Mouse (Mus musculus) intestine, embryonic 14.5 days (tissue): ENCODE measurements at regions not wholly inside any gene's neighbourhood (a gene's known extent, or its start where the extent isn't known, plus 50 kb on each side); places are given as distances from the start of the nearest gene placed in this dataset.

ENCODE experiments used
- ATAC-seq: fragments of 200-750 bp; cut with Nextera tagmentation; replicated peaks from 2 replicates; pipeline ENCODE4 v1.8.0; 2017; ENCODE audit warnings: low read depth, moderate number of reproducible peaks, moderate TSS enrichment, moderate library complexity; ENCODE audit not compliant: low FRiP score, low TSS enrichment
- DNase-seq: peaks from one replicate; pipeline ENCODE4 v3.0.0-alpha.2; 2018; ENCODE audit warnings: low spot score
- H3K27ac ChIP-seq: fragments of 300-500 bp; sonication (generic); 2 replicates; pipeline ENCODE4 v1.5.1; 2014; ENCODE audit warnings: low read depth, mild to moderate bottlenecking, control low read depth
- H3K27me3 ChIP-seq: fragments of 300-500 bp; sonication (generic); replicated peaks from 2 replicates; pipeline ENCODE4 v1.6.1; 2014; ENCODE audit warnings: low read length, control low read depth; ENCODE audit not compliant: control insufficient read depth, insufficient read depth
- H3K36me3 ChIP-seq: fragments of 300-500 bp; sonication (generic); 2 replicates; pipeline ENCODE4 v1.6.1; 2014; ENCODE audit warnings: low read length, control low read depth; ENCODE audit not compliant: control insufficient read depth, insufficient read depth
- H3K4me1 ChIP-seq: fragments of 300-500 bp; sonication (generic); replicated peaks from 2 replicates; pipeline ENCODE4 v1.6.1; 2014; ENCODE audit warnings: low read length, control low read depth, mixed read lengths; ENCODE audit not compliant: control insufficient read depth, insufficient read depth
- H3K4me2 ChIP-seq: fragments of 300-500 bp; sonication (generic); 2 replicates; pipeline ENCODE4 v1.6.1; 2014; ENCODE audit warnings: low read length
- H3K4me3 ChIP-seq: fragments of 300-500 bp; sonication (generic); 2 replicates; pipeline ENCODE4 v1.5.1; 2014; ENCODE audit warnings: low read depth, low read length, control low read depth, mixed read lengths
- H3K9ac ChIP-seq: fragments of 300-500 bp; sonication (generic); 2 replicates; pipeline ENCODE4 v1.6.1; 2014; ENCODE audit warnings: mild to moderate bottlenecking, low read length
- H3K9me3 ChIP-seq: fragments of 300-500 bp; sonication (generic); 2 replicates; pipeline ENCODE4 v1.6.1; 2016; ENCODE audit warnings: low read length, control low read depth; ENCODE audit not compliant: control insufficient read depth
- WGBS: fragments of 180-500 bp; shearing (Covaris S2); extraction: QIAGEN DNeasy Blood & Tissue Kit; methylation state at CpG from one replicate; pipeline ENCODE4 v1.1.7; 2014; 5-methylcytosine and 5-hydroxymethylcytosine counted together

DNA sequence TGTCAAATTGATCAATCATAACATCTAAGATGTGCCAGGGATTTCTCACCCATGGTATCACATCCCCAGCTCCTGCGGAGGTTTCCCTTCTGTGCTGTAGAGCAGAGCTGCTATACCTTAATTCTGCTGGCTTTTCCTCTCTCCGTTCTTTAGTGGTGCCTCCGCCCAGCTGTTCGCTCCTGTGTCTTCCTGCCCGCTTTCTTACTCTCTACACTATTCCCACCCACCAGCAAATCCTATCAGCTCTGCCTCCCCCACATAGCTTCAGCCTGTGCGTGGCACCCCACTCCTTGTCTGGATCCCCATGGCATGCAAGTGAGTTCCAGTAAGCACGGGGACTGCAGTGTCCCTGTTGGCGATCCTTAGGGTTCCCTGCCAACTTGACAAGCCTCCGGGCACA is 204.0 kb upstream of the Hs6st1 start:
- Histone ChIP-seq H3K36me3 (no peaks in the 10 kb centered on the region), H3K9ac (no peak overlapping the region)
- ATAC-seq, result no peak

DNA sequence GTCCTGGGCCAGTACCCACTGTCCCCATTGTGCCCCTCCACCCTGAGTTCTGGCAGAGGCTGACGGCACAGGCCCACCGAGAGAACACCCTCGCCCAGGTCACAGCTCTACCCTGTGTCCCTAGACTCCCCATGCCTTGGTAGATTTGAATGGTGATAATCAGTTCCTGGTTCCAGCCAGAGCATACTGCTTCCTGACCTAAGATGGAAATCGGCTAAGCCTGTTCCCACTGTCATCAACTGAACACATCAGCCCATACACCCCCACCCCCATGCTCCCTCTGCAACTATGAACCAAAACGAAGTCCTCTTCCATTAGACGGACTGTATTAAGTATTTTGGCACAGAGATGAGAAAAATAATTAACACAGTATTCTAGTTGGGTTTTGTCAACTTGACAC is 202.9 kb upstream of the Hs6st1 start:
- H3K9ac ChIP-seq, result no peak overlapping the region
- H3K4me3 ChIP-seq, result no peak overlapping the region
- no peak for ATAC-seq
- WGBS, result 91% methylated on average over 6 of the region's 6 CpGs
- no peak overlapping the region for H3K4me2 ChIP-seq
- no peaks in the 10 kb centered on the region for H3K9me3 ChIP-seq
- H3K4me1 ChIP-seq, result no peaks in the 10 kb centered on the region
- no peaks in the 10 kb centered on the region for H3K27me3 ChIP-seq
- no peak for DNase-seq
- H3K36me3 ChIP-seq, result no peaks in the 10 kb centered on the region
- H3K27ac ChIP-seq, result no peak overlapping the region

More for the DNA sequence above, 204.0 kb upstream of the Hs6st1 start:
- DNase-seq, result no peak
- WGBS, result 84% methylated on average over 9 of the region's 9 CpGs
- H3K27ac ChIP-seq, result no peak overlapping the region
- H3K9me3 ChIP-seq, result no peaks in the 10 kb centered on the region
- H3K27me3 ChIP-seq, result no peaks in the 10 kb centered on the region
- no peaks in the 10 kb centered on the region for H3K4me1 ChIP-seq
- H3K4me3 ChIP-seq, result no peak overlapping the region
- H3K4me2 ChIP-seq, result no peak overlapping the region

DNA sequence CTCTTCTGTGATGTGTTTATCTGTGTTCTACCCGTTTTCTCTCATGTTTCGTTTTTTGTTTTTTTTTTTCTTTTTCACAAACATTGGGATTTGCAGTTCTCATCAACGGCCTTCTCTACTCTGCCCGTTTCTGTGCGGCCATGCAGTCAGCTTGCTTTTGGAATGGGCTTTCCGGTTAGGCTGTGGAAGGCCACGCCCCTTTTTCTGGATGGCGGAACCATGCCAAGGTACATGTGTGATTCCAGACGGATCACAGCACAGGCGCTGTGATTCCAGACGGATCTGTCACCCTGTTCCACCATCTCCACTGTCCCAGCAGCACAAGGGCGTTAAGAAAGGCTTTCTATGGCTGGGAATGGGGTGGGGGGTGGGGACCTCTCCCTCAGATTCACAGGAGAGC is 201.6 kb upstream of the Hs6st1 start:
- 86% methylated on average over 12 of the region's 12 CpGs for WGBS
- H3K4me3 ChIP-seq, result no peak overlapping the region

DNA sequence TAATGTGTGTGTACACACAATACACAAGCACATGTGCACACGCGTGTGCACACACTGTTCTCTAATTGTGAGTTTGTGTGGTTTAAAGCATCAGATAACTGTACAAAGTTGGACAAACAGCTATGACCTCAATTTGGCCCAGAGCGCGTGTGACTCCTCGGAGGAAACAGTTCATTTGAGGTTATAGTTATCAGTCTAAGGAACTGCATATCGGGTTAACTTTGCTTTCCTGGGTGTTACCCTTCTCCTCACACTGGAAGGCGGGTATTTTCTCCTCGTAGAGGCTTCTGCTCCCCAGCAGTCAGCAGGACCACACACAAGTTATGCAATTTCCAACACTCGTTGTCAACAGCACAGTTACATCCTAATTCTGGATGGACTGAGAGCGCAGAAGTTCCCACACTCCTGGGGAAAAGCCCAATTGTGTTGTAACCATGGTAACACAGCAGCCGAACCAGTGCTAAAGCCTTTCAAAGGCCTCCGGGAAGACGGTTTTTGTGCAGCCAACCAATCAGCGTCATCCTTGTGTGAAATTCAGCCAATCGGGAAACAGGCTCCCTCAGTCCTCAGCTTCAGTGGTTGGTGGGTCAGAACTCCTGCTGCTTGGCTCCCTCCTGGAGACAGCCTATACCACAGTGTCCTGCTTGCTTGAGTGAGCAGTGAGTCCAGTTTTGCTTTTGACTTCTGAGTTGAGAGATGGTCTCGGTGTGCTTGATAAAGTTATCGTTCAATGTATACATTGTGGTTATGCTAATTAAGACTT is 198.6 kb upstream of the Hs6st1 start:
- H3K4me2 ChIP-seq, result no peak overlapping the region
- no peak overlapping the region for H3K4me3 ChIP-seq
- no peaks in the 10 kb centered on the region for H3K27me3 ChIP-seq
- H3K36me3 ChIP-seq, result no peaks in the 10 kb centered on the region
- H3K4me1 ChIP-seq, result no peaks in the 10 kb centered on the region
- 0 out of 2 replicates have a peak, but pooled peaks have one; percentile 32 for ATAC-seq
- H3K9me3 ChIP-seq, result no peaks in the 10 kb centered on the region
- H3K9ac ChIP-seq, result no peak overlapping the region
- no peak for DNase-seq
- WGBS, result 59% methylated on average over 17 of the region's 17 CpGs
- no peak overlapping the region for H3K27ac ChIP-seq

More for the DNA sequence above, 201.6 kb upstream of the Hs6st1 start:
- no peak overlapping the region for H3K4me2 ChIP-seq
- H3K4me1 ChIP-seq, result no peaks in the 10 kb centered on the region
- no peak overlapping the region for H3K9ac ChIP-seq
- DNase-seq, result no peak
- H3K36me3 ChIP-seq, result no peaks in the 10 kb centered on the region
- no peak overlapping the region for H3K27ac ChIP-seq
- H3K27me3 ChIP-seq, result no peaks in the 10 kb centered on the region
- ATAC-seq, result no peak
- no peaks in the 10 kb centered on the region for H3K9me3 ChIP-seq

DNA sequence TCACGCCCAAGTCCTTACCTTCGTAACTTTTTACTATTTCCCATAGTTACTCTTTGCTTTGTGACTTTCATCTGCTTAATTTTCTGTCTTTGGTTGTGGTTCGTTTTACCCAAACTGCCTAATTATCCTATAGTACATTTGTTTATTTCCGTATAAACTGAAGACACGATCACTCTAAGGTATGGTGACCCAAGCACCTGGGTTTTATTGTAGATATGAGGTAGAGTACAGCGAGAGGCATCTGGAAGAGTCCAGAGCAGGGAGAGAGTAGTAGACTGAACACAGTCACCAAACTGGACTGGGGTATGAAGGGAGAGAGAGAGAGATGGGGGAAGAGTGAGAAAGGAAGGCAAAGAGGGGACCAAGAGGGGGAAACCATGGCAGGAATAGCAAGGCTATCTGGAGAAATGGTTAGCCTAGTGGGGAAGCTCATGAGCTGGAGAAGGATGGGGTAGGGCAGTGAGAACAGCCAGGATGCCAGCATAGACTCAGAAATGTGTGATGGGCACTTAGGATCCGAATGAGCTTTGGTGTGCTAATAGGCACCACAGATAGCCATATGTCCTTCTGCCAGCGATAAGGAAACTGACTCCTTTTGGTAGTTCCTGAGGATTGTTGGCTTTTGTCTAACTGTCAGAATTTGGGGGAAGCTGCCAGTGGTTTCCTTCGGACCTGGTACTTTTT is 197.9 kb upstream of the Hs6st1 start:
- no peak for ATAC-seq
- Histone ChIP-seq H3K27me3 (no peaks in the 10 kb centered on the region), H3K4me1 (peaks cover 3% of the 10 kb centered on the region; the same call in 1 of the 2 replicates), H3K4me2 (no peak overlapping the region), H3K4me3 (no peak overlapping the region), H3K9ac (no peak overlapping the region), H3K27ac (no peak overlapping the region), H3K9me3 (no peaks in the 10 kb centered on the region), H3K36me3 (no peaks in the 10 kb centered on the region)
- DNase-seq, result no peak
- 80% methylated on average over 9 of the region's 9 CpGs for WGBS

DNA sequence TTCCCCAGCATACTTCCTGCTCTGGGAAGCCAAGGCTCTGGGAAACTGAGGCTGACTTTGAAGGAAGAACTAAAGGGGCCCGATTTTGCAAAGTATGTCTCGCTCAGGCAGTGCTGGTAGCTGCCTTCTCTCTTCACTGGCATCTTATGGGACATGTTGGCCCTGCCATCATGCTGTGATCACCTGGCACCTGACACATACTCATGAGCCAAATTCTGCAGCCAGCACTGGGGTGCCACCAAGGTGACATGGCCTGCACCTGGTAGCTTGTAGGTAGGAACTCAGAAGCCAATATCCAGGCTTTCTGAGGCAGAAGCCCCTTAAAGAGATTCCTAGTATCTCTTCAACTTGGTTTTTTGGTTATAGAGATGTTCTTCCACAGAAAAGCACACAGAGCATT is 195.2 kb upstream of the Hs6st1 start:
- Histone ChIP-seq H3K4me2 (no peak overlapping the region), H3K27ac (no peak overlapping the region), H3K27me3 (no peaks in the 10 kb centered on the region), H3K9ac (no peak overlapping the region), H3K36me3 (no peaks in the 10 kb centered on the region), H3K9me3 (no peaks in the 10 kb centered on the region), H3K4me3 (no peak overlapping the region), H3K4me1 (peaks cover 12% of the 10 kb centered on the region; the same call in 1 of the 2 replicates)
- WGBS, result 85% methylated on average over 2 of the region's 2 CpGs
- no peak for DNase-seq
- ATAC-seq, result no peak

DNA sequence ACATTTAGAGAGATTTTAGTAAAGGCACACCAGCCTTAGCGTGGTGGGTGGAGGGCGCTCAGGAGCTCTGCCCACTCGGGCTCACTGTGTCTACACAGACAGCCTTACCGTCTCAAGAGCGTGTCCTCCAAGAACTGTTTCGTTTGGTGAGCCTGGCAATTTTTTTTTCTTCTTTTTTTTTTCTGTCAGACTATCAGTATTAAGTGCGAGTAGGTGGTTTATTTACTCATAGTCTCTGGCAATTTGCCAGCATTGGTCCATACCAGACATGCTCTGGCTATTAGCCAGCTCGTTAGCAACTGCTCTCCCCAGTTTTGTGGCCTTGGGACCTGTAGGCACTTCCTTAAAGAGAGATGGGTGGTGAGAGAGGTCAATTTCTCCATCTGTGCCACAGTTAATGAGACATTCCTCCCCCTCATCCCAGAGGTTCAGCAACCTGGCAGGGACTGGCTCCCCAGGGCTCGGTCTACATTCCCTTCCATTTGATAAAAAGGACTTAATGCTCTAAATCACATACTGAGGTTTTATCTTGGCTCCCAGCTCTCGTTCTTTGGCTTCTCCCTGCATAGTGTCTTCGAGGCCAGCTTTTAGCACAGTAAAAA is 192.9 kb upstream of the Hs6st1 start:
- Histone ChIP-seq H3K36me3 (no peaks in the 10 kb centered on the region), H3K4me2 (no peak overlapping the region), H3K27me3 (no peaks in the 10 kb centered on the region), H3K4me1 (peaks cover 12% of the 10 kb centered on the region; the same call in 1 of the 2 replicates), H3K4me3 (no peak overlapping the region), H3K9ac (no peak overlapping the region), H3K27ac (no peak overlapping the region), H3K9me3 (no peaks in the 10 kb centered on the region)
- ATAC-seq (no peak), DNase-seq (no peak)
- 41% methylated on average over 11 of the region's 11 CpGs for WGBS

DNA sequence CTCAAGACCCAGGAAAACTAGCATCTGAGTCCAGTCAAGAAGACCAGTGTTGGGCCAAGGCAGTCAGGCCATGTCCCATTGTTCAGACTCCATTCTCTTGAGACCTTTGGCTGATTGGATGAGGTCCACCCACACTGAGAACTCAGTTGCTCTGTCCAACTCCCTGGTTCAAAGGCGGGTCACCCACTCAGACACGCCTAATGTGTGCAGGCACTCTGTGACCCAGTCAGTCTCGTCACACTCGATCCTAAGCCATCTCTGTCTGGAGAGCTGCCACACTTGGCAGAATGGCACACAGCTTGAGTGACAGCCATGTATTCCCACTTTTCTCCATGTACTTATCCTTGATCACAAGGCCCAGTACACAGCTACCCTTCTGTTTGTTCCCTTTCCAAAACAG is 189.8 kb upstream of the Hs6st1 start:
- no peak overlapping the region for H3K4me2 ChIP-seq
- H3K9me3 ChIP-seq, result no peaks in the 10 kb centered on the region
- H3K9ac ChIP-seq, result no peak overlapping the region
- H3K36me3 ChIP-seq, result no peaks in the 10 kb centered on the region
- H3K4me3 ChIP-seq, result no peak overlapping the region
- DNase-seq, result no peak
- 90% methylated on average over 4 of the region's 4 CpGs for WGBS
- no peak for ATAC-seq
- H3K27ac ChIP-seq, result no peak overlapping the region
- H3K27me3 ChIP-seq, result no peaks in the 10 kb centered on the region
- H3K4me1 ChIP-seq, result peaks cover 12% of the 10 kb centered on the region; the same call in 1 of the 2 replicates
